Mouse (Mus musculus) heart, embryonic 13.5 days (tissue): ENCODE data around the gene Xrcc5. TPM values are rescaled to one million over a fixed set of nuclear protein-coding genes. Genes with fewer than 3 reads are reported as not detected.

Experiments
- ATAC-seq: fragments of 200-750 bp; cut with Nextera tagmentation; 2 replicates; pipeline ENCODE4 v1.8.0; 2017; ENCODE audit warnings: moderate TSS enrichment; ENCODE audit not compliant: insufficient number of reproducible peaks, low FRiP score, low TSS enrichment; ENCODE audit errors: extremely low read depth
- H3K27ac ChIP-seq: fragments of 300-500 bp; sonication (generic); replicated peaks from 2 replicates; pipeline ENCODE4 v1.5.1; 2015; ENCODE audit warnings: moderate library complexity, mild to moderate bottlenecking, inconsistent platforms
- H3K27me3 ChIP-seq: fragments of 300-500 bp; sonication (generic); replicated peaks from 2 replicates; pipeline ENCODE4 v1.6.1; 2015; ENCODE audit warnings: mild to moderate bottlenecking, inconsistent platforms
- H3K36me3 ChIP-seq: fragments of 300-500 bp; sonication (generic); 2 replicates; pipeline ENCODE4 v1.6.1; 2015; ENCODE audit warnings: mild to moderate bottlenecking, inconsistent platforms
- H3K4me1 ChIP-seq: fragments of 300-500 bp; sonication (generic); 2 replicates; pipeline ENCODE4 v1.6.1; 2015; ENCODE audit warnings: inconsistent platforms
- H3K4me2 ChIP-seq: fragments of 300-500 bp; sonication (generic); 2 replicates; pipeline ENCODE4 v1.6.1; 2015; ENCODE audit warnings: inconsistent platforms, mild to moderate bottlenecking, moderate library complexity
- H3K4me3 ChIP-seq: fragments of 300-500 bp; sonication (generic); 2 replicates; pipeline ENCODE4 v1.5.1; 2015; ENCODE audit warnings: moderate library complexity, mild to moderate bottlenecking, inconsistent platforms
- H3K9ac ChIP-seq: fragments of 300-500 bp; sonication (generic); 2 replicates; pipeline ENCODE4 v1.6.1; 2015; ENCODE audit warnings: inconsistent platforms, mild to moderate bottlenecking, moderate library complexity
- H3K9me3 ChIP-seq: fragments of 300-500 bp; sonication (generic); 2 replicates; pipeline ENCODE4 v1.6.1; 2016; ENCODE audit warnings: inconsistent platforms
- WGBS: fragments of 180-500 bp; shearing (Covaris S2); methylation state at CpG from one replicate; pipeline ENCODE4 v1.1.7; 2015; ENCODE audit warnings: mixed read lengths; 5-methylcytosine and 5-hydroxymethylcytosine counted together
- polyA plus RNA-seq: library from polyadenylated mRNA; unstranded; fragments of >200 nt; fragmentation: Nextera tagmentation; extraction: Ambion mirVana; gene quantifications from 2 replicates; pipeline ENCODE4 v1.2.1, GENCODE M21; 2015

Gene Xrcc5
- polyA plus RNA-seq, 1 experiment from 2014 or later: 18.1 TPM

- Histone ChIP-seq H3K9ac (no peak overlapping the region), H3K4me1 (peaks cover 17% of the 10 kb centered on the region)
- 89% methylated on average over 4 of the region's 4 CpGs for WGBS
Observed at GRCm38 (mm10) chr1:72360809-72361208, 53.6 kb downstream of the Xrcc5 start.

DNA sequence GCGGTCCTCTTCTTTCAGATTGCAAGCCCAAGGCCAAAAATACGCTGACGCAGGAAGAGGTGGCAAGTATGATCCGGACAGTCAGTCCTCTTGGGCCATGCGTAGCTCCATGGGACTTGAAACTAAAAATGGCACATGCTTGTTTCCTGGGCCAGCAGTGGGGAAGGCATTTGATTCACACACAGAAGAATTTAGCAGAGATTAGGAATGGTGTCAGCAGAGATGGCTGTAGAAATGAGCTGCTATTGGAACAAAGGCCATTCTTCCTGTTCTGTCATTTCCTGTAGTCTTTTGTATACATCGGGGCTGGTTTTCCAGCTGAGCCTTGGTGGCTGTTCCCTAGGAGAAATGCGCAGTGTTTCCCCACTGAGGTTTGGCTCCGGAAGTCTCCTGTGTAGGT, 57.4 kb downstream of the Xrcc5 start:
- Histone ChIP-seq H3K9ac (peak overlapping the region; percentile 16; the same call in 1 of the 2 replicates), H3K4me2 (peak overlapping the region; percentile 1; the same call in 1 of the 2 replicates), H3K27me3 (no peaks in the 10 kb centered on the region), H3K4me1 (peaks cover 17% of the 10 kb centered on the region), H3K27ac (peak overlapping the region; percentile 69), H3K9me3 (no peaks in the 10 kb centered on the region), H3K4me3 (no peak overlapping the region), H3K36me3 (peaks cover 15% of the 10 kb centered on the region; the same call in 1 of the 2 replicates)
- no peak for ATAC-seq
- WGBS: 53% methylated on average over 8 of the region's 8 CpGs

More at GRCm38 (mm10) chr1:72360809-72361208, 53.6 kb downstream of the Xrcc5 start:
- H3K4me3 ChIP-seq: no peak overlapping the region
- H3K4me2 ChIP-seq: no peak overlapping the region
- peaks cover 29% of the 10 kb centered on the region for H3K36me3 ChIP-seq
- H3K27ac ChIP-seq: no peak overlapping the region
- ATAC-seq: no peak
- H3K27me3 ChIP-seq: no peaks in the 10 kb centered on the region
- no peaks in the 10 kb centered on the region for H3K9me3 ChIP-seq

GRCm38 (mm10) chr1:72372512-72372911, 65.3 kb downstream of the Xrcc5 start:
- Histone ChIP-seq H3K36me3 (peaks cover 17% of the 10 kb centered on the region), H3K4me1 (no peaks in the 10 kb centered on the region), H3K4me2 (no peak overlapping the region), H3K27me3 (no peaks in the 10 kb centered on the region), H3K27ac (no peak overlapping the region), H3K4me3 (no peak overlapping the region), H3K9ac (no peak overlapping the region), H3K9me3 (peaks cover 3% of the 10 kb centered on the region; the same call in 1 of the 2 replicates)
- no peak for ATAC-seq
- WGBS: 60% methylated on average over 1 of the region's 1 CpGs

- H3K9ac ChIP-seq: no peak overlapping the region
- ATAC-seq: no peak
- no peaks in the 10 kb centered on the region for H3K4me1 ChIP-seq
- no peak overlapping the region for H3K27ac ChIP-seq
- no peak overlapping the region for H3K4me3 ChIP-seq
- H3K9me3 ChIP-seq: peaks cover 3% of the 10 kb centered on the region; the same call in 1 of the 2 replicates
- WGBS: 94% methylated on average over 3 of the region's 3 CpGs
- no peak overlapping the region for H3K4me2 ChIP-seq
- H3K36me3 ChIP-seq: peaks cover 17% of the 10 kb centered on the region
- H3K27me3 ChIP-seq: no peaks in the 10 kb centered on the region
Observed at GRCm38 (mm10) chr1:72372913-72373312, 65.7 kb downstream of the Xrcc5 start.

GRCm38 (mm10) chr1:72373648-72374047, 66.4 kb downstream of the Xrcc5 start:
- 72% methylated on average over 6 of the region's 6 CpGs for WGBS
- Histone ChIP-seq H3K4me3 (no peak overlapping the region), H3K4me1 (no peaks in the 10 kb centered on the region), H3K9ac (no peak overlapping the region), H3K27me3 (no peaks in the 10 kb centered on the region), H3K27ac (no peak overlapping the region), H3K4me2 (no peak overlapping the region), H3K36me3 (peaks cover 17% of the 10 kb centered on the region), H3K9me3 (peaks cover 3% of the 10 kb centered on the region; the same call in 1 of the 2 replicates)
- ATAC-seq: no peak

GRCm38 (mm10) chr1:72374049-72374448, 66.8 kb downstream of the Xrcc5 start:
- 89% methylated on average over 4 of the region's 4 CpGs for WGBS
- peaks cover 3% of the 10 kb centered on the region; the same call in 1 of the 2 replicates for H3K9me3 ChIP-seq
- no peaks in the 10 kb centered on the region for H3K4me1 ChIP-seq
- ATAC-seq: no peak
- no peaks in the 10 kb centered on the region for H3K27me3 ChIP-seq
- H3K4me3 ChIP-seq: no peak overlapping the region
- no peak overlapping the region for H3K9ac ChIP-seq
- H3K27ac ChIP-seq: no peak overlapping the region
- H3K4me2 ChIP-seq: no peak overlapping the region
- H3K36me3 ChIP-seq: peaks cover 17% of the 10 kb centered on the region

GRCm38 (mm10) chr1:72378151-72378550, 70.9 kb downstream of the Xrcc5 start:
- H3K4me3 ChIP-seq: no peak overlapping the region
- no peak overlapping the region for H3K9ac ChIP-seq
- peaks cover 8% of the 10 kb centered on the region for H3K36me3 ChIP-seq
- no peak overlapping the region for H3K27ac ChIP-seq
- H3K27me3 ChIP-seq: no peaks in the 10 kb centered on the region
- H3K4me1 ChIP-seq: no peaks in the 10 kb centered on the region
- no peaks in the 10 kb centered on the region for H3K9me3 ChIP-seq
- no peak overlapping the region for H3K4me2 ChIP-seq
- 81% methylated on average over 4 of the region's 4 CpGs for WGBS
- no peak for ATAC-seq

- no peaks in the 10 kb centered on the region for H3K4me1 ChIP-seq
- no peak overlapping the region for H3K9ac ChIP-seq
- H3K4me2 ChIP-seq: no peak overlapping the region
- no peak overlapping the region for H3K27ac ChIP-seq
- WGBS: 90% methylated on average over 11 of the region's 11 CpGs
- ATAC-seq: no peak
- H3K9me3 ChIP-seq: no peaks in the 10 kb centered on the region
- no peak overlapping the region for H3K4me3 ChIP-seq
- peaks cover 19% of the 10 kb centered on the region for H3K36me3 ChIP-seq
- no peaks in the 10 kb centered on the region for H3K27me3 ChIP-seq
Observed at GRCm38 (mm10) chr1:72379752-72380353, 72.6 kb downstream of the Xrcc5 start.

DNA sequence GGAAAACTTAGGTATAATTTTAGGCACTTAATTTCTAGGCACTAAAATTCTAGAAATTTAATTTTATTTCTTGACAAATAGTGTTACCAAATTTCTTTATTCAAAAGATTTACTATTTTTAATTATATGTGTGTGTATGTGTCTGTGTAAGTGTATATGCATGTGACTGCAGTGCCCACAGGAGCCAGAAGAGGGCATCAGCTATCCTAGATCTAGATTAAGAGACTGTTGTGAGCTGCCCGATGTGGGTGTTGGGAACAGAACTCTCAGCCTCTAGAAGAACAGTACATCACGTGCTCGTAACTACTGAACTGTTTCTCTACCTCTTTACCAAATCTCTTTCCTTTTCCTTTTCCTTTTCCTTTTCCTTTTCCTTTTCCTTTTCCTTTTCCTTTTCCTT, 73.3 kb downstream of the Xrcc5 start:
- Histone ChIP-seq H3K36me3 (peaks cover 22% of the 10 kb centered on the region), H3K27ac (no peak overlapping the region), H3K9me3 (no peaks in the 10 kb centered on the region), H3K9ac (no peak overlapping the region), H3K4me1 (no peaks in the 10 kb centered on the region), H3K4me2 (no peak overlapping the region), H3K4me3 (no peak overlapping the region), H3K27me3 (no peaks in the 10 kb centered on the region)
- ATAC-seq: no peak
- WGBS: 93% methylated on average over 3 of the region's 3 CpGs

- no peaks in the 10 kb centered on the region for H3K9me3 ChIP-seq
- H3K4me2 ChIP-seq: no peak overlapping the region
- no peaks in the 10 kb centered on the region for H3K4me1 ChIP-seq
- peaks cover 31% of the 10 kb centered on the region for H3K36me3 ChIP-seq
- no peak for ATAC-seq
- no peak overlapping the region for H3K4me3 ChIP-seq
- H3K9ac ChIP-seq: no peak overlapping the region
- no peak overlapping the region for H3K27ac ChIP-seq
- 85% methylated on average over 7 of the region's 7 CpGs for WGBS
- no peaks in the 10 kb centered on the region for H3K27me3 ChIP-seq
Observed at GRCm38 (mm10) chr1:72383056-72383455, 75.8 kb downstream of the Xrcc5 start.

- Histone ChIP-seq H3K27ac (no peak overlapping the region), H3K4me1 (no peaks in the 10 kb centered on the region), H3K36me3 (peaks cover 31% of the 10 kb centered on the region), H3K4me3 (no peak overlapping the region), H3K4me2 (no peak overlapping the region), H3K9ac (no peak overlapping the region), H3K9me3 (no peaks in the 10 kb centered on the region), H3K27me3 (no peaks in the 10 kb centered on the region)
- no peak for ATAC-seq
- WGBS: 76% methylated on average over 5 of the region's 5 CpGs
Observed at GRCm38 (mm10) chr1:72383651-72384050, 76.4 kb downstream of the Xrcc5 start.

- no peak for ATAC-seq
- Histone ChIP-seq H3K9me3 (no peaks in the 10 kb centered on the region), H3K27ac (no peak overlapping the region), H3K4me1 (no peaks in the 10 kb centered on the region), H3K4me2 (no peak overlapping the region), H3K36me3 (peaks cover 23% of the 10 kb centered on the region), H3K9ac (no peak overlapping the region), H3K27me3 (no peaks in the 10 kb centered on the region), H3K4me3 (no peak overlapping the region)
- 88% methylated on average over 4 of the region's 4 CpGs for WGBS
Observed at GRCm38 (mm10) chr1:72390420-72390819, 83.2 kb downstream of the Xrcc5 start.
